Mouse (Mus musculus) frontal cortex, postnatal 14 days (tissue): ENCODE measurements around the gene 1700020D05Rik.
A peak's percentile ranks its signal among the peaks of the same experiment; 100 is the strongest.
"Not testable (repeated sequence)": the region's sequence is repeated elsewhere in the genome, so short reads cannot be mapped to it uniquely, and the experiment has no call there.

ENCODE experiments used
- DNase-seq, 2 experiments: peaks; one replicate each; pipeline ENCODE4 v3.0.0; 2022; ENCODE audit warnings: low spot score in 2 of 2

Gene 1700020D05Rik

DNA sequence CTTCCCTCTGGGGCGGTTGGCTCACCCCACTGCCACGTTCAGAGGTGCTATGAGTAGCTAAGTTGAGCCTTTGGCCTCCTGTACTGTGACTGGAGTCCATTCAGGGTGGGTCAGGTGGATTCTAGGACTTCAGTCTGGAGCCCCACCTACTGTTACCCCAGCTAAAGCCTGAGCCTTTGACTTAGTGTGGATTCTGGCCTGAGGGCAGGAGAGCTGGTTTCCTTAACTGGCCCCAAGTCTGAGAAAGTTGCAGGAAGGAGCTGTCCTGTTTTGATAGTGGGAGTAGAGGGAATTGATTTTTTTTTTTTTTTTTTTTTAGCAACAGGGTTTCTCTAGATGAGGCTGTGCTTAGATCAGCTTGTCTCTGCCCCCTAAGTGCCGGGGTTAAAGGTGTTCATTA lies 9.3 kb downstream of the 1700020D05Rik start:
- DNase-seq, result no peak

DNA sequence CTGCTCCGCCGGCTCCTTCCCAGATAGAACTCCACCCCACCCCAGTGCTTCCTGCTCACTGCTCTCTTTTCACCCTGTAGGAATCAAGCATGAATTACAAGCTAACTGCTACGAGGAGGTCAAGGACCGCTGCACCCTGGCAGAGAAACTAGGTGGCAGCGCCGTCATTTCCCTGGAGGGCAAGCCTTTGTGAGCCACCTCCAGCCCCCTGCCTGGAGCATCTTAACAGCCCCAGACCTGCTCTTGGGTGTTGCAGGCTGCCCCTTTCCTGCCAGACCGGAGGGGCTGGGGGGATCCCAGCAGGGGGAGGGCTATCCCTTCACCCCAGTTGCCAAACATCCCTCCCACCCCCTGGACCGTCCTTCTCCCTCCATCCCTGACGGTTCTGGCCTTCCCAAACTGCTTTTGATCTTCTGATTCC lies 10.3 kb downstream of the 1700020D05Rik start:
- not testable (repeated sequence) for DNase-seq

DNA sequence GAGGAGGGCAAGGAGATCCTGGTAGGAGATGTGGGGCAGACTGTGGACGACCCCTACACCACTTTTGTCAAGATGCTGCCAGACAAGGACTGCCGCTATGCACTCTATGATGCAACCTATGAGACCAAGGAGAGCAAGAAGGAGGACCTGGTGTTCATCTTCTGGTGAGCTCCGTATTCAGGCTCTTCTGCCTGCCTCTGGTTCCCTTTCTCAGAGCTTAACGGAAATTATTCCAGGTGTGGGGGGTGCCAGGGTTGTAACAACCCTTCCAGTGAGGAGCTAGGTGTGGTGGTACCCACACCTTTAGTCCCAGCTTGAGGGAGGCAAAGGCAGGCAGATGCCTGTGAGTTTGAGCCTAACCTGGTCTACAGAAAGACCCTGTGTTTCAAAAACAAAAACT lies 10.9 kb downstream of the 1700020D05Rik start:
- DNase-seq, result no peak

DNA sequence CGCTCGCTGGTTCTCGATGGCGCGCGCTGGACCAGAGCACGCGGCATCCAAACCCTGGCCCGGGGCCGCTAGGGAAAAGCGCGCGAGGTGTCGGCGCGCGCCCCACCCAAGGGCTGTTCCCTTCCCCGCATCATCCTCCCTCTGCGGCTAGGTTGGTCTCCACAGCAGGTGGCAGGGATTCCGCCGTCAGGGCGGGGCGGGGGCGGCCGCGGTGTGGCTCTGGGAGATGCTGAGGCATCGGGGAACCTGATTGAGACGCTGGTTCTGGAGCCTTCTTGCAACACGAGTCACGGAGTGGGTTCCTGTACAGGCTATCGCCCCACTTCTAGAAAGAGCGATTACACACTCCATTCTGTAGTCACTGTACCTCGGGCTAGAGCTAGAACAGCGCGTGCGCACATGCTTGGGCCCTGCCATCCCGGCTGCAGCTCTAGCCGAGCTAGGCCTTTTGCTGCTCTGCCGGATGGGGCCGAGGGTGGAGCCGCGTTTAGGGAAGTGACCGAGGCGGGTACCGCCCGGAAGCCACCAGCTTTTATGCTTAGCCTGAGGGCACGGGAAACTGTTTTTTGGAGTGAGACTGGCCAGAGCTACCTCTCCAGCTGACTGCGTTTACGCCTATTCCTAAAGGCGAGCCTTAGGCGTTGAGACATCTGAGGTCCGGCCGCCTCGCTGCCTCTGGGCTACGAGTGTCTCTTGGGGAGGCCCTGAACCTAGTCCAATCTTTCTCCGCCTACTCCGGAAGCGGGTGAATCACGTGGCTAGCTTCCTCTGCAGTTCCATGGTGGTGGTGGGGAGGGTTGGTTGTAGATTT lies 12.5 kb downstream of the 1700020D05Rik start:
- DNase-seq, result peak; percentile 71 to 74

DNA sequence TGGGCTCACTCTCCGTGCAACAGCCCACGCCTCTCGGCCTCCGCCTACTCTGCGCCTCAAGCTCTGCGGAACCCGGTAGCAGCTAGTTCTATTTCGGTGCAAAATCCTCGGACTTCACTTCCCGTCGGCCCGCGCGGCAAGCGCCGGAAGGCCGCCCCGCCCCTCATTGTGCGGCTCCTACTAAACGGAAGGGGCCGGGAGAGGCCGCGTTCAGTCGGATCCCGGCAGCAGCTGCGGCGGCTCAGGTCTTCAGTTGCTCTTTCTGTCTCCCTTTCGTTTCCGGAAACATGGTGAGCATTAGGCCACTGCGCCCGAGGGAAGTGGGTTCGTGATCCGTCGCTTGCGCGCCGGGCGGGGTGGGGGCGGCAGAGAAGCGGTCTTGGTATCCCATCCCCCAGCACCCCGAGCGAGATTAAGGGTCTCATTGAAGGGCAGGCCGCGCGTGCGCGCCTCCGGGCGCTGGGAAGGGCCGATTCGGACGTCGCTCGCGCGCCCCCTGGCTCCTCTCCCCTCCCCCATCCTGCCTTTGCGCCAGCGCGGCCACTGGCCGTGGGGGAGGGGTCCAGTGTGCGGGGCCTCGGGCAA lies 13.2 kb downstream of the 1700020D05Rik start, which contains the start of gene Cfl1:
Gene Cfl1, plus strand, starts transcription at position 143 of the 585 bp plus-strand sequence.
- peak; percentile 92 to 93 for DNase-seq

DNA sequence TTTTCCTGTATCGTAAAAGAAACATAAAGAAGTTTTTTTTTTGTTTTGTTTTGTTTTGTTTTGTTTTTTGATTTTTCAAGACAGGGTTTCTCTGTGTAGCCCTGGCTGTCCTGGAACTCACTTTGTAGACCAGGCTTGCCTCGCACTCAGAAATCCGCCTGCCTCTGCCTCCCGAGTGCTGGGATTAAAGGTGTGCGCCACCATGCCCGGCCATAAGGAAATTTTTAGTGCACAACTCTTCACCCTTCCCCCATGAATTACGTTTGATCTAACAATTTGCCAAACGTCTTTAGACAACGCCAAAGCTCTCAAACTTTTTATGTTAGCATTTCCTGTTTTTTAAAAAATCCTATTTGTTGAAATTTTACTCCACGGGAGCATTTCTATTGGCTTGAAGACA lies 13.9 kb downstream of the 1700020D05Rik start:
- DNase-seq, result not testable (repeated sequence)

DNA sequence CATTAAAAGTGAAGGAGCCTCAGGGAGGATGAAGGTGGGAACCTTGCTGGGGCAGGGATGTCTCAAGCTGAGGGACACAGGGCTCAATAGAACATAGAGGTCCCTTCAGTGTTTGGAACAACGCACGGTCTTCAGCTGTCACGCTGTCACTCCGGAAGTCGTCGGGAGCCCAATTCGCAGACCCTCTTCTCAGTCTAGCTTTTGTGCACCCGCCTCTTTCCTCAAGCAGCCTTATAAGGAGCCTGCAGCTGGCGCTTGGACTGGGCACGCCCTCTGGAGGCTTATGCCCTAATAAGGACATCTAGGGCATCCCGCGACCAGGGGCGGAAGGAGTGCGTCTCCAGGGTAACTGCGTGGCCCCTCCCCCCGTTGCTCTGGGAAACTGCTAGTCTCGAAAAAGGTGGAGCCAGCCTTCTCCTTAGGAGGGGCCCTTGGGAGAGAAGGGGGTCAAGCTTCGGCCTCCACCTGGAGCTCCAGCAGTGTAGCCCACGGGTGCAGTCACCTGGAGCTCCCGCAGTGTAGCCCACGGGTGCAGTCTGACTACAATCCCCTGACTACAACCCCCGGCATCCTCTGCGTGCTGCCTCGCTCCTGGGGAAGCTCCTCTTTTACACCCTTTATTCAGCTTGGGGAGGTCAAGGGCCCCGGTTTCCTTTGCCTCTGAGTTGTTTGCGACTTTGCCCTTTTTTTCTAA lies 14.6 kb downstream of the 1700020D05Rik start:
- DNase-seq, result peak; percentile 97 to 98

DNA sequence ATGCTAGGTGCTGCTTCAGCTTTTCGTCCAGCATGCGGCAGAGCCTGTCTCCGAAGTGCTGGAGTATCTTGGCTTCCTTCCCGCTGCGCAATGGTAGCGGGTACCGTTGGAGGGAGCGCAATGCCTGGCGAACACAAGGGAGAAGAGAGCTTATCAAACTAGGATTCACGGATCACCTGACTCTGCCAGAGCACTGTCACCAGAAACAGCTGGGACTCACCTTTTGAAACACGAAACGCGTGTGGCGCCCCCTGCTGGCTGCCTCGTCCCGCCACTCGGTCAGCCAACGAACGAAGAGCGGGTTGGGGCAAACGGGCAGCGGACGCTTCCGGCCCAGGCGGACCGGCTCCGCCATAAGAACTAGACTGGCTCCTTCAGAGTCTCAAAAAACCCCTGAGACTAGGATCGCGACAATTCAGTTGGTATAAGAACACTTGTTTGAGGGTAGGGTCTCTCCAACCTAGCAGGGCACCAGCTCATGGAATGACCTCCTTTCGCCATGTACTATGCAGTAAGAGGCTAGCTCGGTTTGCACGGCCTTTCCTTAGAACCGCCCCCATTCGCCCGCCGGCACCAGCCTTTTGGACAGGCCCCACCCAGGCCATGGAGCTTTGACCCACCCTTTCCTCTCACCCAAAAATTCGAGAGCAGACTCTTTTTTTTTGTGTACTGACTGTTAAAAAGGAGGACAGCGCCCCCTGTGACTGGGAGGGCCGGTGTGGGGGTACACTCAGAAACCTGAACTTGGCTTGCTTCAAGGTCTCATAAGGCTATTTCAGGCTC lies 15.6 kb downstream of the 1700020D05Rik start, which contains the start of gene Mus81:
Gene Mus81, minus strand, starts transcription at position 635 of the 783 bp plus-strand sequence.
- DNase-seq, result peak; percentile 91

DNA sequence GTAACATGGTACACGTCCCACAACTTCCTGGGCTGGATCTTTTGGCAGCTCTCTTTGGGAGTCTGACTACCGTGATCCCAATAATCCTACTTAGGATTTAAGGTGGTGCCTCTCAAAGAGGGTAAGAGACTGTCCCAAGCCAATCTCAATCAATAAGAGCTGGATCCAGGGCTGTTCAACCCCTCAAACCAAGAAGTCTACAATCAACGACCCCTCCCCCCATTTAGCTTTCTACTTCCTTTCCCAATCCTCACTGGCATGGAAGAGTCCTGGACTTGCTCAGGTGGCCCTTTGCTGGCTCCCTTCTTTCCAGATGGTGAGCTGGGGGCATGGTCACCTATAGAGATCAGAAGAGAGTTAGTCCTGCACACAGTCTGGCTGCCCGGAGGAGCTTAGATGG lies 16.8 kb downstream of the 1700020D05Rik start:
- DNase-seq, result no peak

DNA sequence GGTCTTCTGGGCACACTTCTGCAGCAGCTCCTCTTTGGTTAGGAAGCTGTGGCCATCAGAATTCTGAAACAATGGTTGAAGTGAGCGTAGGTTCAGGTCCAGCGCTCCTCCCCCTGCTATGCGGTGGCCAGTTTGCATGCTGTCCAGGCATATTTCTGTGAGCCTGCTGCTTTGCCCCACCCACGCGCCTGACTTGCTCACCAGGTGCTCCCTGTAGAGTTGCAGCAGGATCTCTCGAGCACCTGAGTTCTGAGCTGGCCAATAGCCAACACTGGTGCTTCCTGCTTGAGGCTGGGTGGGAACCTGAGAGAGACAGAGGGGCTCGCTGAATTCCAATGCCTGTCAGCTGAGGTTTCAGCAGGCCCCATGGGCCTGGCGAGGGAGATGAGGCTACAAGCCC lies 17.3 kb downstream of the 1700020D05Rik start:
- no peak for DNase-seq

DNA sequence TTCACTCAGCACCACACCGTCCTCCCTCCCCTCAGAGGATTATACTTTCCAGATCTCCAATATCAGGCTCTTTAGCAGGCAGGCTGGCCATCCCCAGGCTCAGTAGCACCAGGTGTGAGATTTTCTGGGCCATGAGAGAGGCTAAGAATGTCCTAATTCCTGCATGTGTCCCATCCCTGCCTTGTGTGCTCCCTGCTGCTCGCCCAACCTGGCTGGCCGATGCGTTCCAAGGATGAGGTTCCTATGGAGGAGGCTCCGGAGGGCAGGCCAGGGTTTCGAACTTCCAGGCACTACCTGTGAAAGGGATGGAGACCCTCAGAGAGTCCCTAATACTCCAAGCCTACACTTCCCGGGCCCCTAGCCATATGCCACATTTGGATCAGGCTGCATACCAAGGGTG lies 17.8 kb downstream of the 1700020D05Rik start:
- DNase-seq, result no peak

DNA sequence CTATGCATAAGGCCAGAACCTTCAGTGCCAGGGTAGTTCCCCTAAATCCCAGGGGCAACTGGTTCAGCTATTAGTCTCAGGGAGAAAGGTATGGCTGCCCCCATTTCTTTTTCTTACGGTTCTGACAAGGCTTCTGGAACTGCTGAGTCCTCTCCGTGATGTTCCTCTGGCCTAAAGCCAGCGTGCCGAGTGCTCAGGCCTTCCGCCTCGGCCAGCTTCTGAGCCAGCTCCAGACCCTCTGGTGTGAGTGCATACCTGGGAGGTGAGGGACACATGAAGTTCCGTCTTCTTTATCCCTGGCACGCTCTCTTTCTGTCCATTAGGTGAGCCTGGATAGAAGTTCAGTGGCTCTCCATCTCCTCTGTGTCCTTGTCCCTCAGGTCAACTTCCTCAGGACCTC lies 18.2 kb downstream of the 1700020D05Rik start:
- DNase-seq, result no peak

DNA sequence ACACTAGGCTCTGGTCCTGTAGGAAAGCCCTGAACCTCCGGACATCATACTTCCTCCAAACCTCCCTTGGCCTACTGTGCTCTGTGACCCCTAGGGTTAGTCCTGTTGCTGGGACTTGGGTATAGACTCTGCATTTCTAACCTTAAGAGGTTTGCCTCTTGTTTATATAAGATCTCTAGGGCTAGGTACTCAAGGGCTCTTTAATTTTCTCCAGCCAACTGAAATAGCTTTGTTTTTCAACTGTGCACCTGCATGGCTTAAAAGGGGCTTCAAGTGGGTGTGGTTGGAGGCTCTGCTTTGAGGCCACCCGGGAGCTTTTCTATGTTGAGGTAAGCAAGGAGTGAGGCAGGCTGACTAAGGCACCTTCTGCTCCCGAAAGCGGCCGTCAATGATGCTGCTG lies 19.1 kb downstream of the 1700020D05Rik start:
- DNase-seq, result no peak

DNA sequence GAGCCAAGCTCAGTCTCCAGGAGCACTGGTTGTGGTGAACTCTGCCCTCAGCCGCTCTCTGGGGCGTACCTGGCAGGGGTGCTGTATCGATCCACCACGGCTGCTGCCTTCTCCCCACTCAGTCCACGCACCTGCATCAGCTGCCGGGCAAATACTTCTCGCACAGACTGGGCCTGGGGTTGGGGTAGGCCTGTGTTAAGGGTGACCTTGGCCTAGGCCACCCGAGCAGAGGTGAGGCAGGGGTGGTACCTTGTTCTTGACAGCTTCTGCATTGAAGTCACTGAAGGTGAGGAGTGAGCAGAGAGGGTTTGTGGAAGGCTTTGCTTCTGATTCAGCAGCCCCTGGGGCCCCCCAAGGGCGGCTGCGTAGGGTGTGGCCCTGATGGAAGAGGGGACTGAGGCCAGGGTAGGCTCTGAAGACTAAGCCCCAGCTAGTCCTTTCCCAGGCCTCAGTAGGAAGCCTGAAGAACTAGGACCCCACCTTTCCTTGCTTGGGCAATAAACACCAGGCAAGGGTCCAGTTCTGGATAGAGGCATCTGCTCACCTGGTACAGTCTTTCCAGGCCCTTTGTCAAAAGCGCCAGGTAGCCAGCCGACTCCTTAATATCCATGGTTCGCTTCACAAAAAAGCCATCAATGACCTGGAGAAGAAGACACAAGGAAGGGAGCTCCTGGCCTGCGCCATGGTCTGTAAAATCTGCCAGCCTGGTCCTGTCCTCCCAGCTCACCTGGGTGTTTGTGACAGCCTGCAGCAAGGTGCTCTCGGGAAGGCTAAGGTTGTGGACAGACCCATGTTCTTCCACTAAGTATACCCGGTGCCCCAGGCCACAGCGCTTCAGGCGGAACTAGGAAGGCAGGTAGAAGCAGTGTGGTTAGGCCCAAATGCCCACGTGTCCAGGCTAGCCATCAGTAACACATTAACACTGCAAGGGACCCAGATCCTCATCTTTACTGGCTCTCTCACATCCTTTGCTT lies 19.9 kb downstream of the 1700020D05Rik start:
- DNase-seq, result no peak

DNA sequence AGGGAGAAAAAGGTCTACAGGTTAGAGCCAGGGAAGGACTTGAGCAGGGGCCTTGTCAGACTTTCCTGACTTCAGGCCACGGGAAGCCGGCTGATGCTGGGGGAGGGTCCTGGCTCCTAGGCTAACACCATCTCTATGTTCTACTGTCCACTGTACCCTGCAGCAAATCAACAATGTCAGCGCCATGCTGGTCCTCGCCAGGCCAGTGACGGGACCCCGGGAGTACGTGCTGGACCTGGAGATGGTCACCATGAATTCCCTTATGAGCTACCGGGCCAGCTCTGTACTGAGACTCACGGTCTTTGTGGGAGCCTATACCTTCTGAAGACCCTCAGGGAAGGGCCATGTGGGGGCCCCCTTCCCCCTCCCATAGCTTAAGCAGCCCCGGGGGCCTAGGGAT lies 22.2 kb downstream of the 1700020D05Rik start:
- DNase-seq, result no peak

DNA sequence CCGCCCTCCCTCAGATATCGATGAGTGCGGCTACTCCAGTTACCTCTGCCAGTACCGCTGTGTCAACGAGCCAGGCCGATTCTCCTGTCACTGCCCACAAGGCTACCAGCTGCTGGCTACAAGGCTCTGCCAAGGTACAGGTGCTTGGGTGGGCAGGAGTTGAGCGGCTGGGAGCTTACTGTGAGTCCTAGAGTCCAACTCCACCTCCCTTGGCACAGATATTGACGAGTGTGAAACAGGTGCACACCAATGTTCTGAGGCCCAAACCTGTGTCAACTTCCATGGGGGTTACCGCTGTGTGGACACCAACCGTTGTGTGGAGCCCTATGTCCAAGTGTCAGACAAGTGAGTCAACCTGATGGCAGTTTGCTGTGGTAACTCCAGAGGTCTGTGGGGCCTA lies 23.6 kb downstream of the 1700020D05Rik start:
- no peak for DNase-seq

DNA sequence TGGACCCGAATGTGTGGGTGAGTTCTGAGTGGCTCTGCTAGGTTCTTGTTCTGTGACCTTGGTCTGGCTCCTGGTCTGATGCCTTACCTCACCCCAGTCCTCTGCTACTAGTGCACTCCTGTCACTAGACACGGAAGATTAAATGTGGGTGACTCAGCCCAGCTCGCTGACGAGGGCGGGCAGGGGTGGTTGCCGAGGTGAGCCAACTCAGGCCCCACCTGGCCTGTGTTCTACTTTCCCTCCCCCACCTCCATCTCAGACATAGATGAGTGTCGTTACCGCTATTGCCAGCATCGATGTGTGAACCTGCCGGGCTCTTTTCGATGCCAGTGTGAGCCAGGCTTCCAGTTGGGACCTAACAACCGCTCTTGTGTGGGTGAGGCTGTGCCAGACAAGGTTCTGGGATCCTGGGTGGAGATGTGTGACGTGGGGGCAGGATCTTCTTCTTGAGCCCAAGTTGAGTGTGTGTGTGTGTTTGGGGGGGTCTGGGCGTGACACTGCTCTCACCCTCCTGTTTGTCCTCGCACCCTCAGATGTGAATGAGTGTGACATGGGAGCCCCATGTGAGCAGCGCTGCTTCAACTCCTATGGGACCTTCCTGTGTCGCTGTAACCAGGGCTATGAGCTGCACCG lies 25.8 kb downstream of the 1700020D05Rik start:
- DNase-seq, result no peak

DNA sequence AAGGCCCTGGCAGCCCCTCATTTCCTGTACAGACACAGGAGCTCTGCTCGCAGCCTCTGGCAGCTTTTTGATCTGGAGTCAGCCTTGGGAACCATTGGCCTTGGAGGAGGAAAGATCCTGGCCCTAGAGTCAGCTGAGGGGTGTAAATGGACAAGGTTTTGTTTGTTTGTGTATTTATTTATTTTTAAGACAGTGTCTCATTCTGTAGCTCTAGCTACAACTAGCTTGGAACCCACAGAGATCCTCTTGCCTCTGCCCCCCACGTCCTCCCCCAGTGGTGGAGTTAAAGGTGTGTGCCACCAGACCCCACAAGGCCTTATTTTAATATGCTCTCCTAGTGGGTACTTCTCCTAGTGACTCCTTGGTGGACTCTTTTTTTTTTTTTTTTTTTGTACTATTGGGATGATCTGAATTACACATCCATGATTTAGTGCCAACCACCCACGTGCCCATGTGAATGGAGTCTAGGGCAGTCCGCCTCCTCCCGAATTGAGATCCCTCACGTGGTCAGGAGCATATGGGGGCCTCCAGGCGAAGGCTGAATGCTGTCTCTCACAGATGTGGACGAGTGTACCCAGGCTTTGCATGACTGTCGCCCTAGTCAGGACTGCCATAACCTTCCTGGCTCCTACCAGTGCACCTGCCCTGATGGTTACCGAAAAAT lies 26.5 kb downstream of the 1700020D05Rik start:
- DNase-seq, result no peak

DNA sequence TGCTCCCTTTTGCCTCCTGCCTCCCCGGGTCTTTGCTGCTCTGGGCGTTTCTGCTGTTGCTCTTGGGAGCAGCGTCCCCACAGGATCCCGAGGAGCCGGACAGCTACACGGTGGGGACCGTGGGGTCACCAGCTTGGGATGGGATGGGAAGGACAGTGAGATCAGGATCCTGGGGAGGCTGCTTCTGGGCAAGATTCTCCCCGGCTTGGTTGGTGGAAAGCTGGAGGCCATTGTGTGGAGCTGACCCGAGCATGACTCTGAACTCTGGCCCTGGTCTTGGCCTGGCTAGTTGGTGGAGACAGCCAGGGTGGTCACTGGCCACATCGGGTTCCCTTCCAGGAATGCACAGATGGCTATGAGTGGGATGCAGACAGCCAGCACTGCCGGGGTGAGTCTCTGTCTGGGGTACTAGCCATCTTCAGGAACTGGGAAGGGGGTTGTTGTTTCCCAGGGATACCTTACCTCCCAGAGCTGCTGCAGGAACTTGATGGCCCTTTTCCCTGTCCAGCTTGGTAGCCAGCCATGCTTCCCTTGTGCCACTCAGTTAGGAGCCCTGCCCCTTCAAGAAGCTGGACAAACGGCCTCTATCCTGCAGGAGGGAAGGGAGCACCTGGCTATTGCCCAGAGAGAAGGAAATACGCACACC lies 28.4 kb downstream of the 1700020D05Rik start:
- DNase-seq, result no peak
